Mouse (Mus musculus): Measurements from ENCODE around the gene Fcgr1. TPM values are rescaled to one million over a fixed set of nuclear protein-coding genes. Genes with fewer than 3 reads are reported as not detected.
"Not testable (repeated sequence)": the region's sequence is repeated elsewhere in the genome, so short reads cannot be mapped to it uniquely, and the experiment has no call there.

Fcgr1 gene
- total RNA-seq, 2 experiments from 2014 or later: 0.14 TPM; not detected in 1

DNA sequence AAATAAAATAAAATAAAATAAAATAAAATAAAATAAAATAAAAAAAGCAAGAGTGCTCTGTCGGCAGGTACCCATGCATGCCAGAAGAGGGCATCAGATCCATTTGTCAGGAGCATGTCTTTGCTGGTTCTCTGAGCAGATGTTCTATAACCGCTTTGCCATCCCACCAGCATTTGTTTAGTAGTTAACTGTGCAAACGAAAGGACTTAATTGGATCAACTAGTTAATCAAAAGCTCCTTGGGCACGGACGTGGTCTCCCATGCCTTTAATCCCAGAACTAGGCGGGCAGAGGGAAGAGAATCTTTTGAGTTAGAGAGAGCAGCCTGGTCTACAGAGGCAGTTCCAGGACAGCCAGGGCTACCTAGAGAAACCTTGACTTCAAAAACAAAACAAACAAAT lies 33.4 kb upstream of the Fcgr1 start:
- no peak for DNase-seq (ENCODE audit: low spot score)

- not testable (repeated sequence) for DNase-seq (ENCODE audit: low spot score)
These were observed 30.0 kb upstream of the Fcgr1 start for GRCm38 (mm10) chr3:96323806-96324205.

- DNase-seq (ENCODE audit: low spot score): no peak
These were observed 28.8 kb upstream of the Fcgr1 start for GRCm38 (mm10) chr3:96322609-96323008.

GRCm38 (mm10) chr3:96321891-96322290 lies 28.1 kb upstream of the Fcgr1 start:
- no peak for DNase-seq (ENCODE audit: low spot score)

DNA sequence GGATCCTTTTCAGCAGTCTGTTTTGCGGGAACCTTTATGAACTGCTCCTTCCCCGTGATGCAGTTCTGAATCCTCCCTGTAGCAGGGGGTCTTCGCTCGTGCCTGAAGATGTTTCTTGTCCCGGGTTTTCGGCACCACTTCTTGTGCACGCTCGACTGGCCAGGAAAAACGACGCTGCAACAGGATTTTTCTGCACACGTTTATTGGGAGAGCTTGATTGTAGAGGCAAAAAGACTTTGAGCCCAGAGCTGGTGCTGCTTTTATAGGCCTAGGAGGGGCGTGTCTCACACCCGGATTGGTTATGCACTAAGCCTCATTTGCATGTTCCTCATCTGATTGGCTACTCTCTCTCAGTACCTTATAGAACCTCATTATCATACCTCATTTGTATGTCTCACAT lies 26.2 kb upstream of the Fcgr1 start:
- DNase-seq (ENCODE audit: low spot score): not testable (repeated sequence)

DNA sequence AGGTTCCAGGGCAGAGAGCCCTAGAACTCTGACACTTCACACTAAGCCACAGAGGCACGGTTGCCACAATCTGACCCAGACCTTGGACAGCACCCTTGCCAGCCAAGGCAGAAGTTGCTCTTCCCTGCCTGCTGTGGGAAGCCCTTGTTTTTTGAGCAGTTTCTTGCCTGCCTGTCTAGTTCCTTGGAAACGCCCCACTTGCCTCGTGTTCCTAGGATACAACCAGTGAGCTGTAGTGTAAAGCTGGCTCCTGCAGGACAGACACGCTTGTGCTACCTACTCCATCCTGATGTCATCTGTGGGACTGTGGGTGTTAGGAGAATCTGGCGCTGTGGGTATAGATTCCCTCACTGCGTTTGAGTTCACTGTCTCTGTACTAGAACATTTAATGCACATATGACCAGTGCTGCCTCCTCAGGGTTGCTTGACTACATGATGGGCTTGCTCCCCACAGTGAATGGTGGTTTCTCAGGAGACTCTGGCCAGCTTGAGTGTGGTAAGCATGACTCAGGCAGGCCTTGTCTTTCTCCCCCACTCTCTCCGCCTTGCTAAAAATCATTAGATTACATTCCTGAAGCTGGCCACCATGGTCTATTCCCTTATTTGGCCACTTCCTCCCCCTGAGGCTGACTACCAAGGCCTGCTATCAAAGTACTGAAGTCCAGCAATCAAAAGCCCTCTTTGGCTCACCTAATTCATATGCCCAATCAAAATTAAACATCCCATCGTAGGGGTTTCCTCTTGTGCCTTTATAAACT lies 18.8 kb upstream of the Fcgr1 start:
- no peak for DNase-seq (ENCODE audit: low spot score)

- no peak for DNase-seq (ENCODE audit: low spot score)
These were observed 15.7 kb upstream of the Fcgr1 start for GRCm38 (mm10) chr3:96309441-96309840.

DNA sequence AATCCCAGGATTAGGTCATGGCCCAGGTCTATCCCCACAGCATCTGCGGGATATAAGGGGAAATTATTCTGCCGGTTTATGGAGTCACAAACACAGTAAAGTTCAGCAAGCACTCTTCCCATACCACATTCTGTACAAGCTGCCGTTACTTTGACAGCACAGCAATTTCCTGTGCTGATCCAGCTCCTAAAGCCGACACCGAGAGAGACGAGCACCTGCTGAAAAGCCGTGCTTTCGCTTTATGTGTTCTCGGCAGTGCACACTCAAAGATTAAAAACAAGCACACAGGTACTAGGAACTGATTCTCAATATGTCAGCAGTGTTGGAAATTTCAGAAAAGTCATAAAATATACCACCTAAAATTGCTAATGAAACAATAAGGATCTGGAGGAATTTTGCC lies 12.7 kb upstream of the Fcgr1 start:
- no peak for DNase-seq (ENCODE audit: low spot score)

GRCm38 (mm10) chr3:96302076-96302475 lies 8.3 kb upstream of the Fcgr1 start:
- no peak for DNase-seq (ENCODE audit: low spot score)

DNA sequence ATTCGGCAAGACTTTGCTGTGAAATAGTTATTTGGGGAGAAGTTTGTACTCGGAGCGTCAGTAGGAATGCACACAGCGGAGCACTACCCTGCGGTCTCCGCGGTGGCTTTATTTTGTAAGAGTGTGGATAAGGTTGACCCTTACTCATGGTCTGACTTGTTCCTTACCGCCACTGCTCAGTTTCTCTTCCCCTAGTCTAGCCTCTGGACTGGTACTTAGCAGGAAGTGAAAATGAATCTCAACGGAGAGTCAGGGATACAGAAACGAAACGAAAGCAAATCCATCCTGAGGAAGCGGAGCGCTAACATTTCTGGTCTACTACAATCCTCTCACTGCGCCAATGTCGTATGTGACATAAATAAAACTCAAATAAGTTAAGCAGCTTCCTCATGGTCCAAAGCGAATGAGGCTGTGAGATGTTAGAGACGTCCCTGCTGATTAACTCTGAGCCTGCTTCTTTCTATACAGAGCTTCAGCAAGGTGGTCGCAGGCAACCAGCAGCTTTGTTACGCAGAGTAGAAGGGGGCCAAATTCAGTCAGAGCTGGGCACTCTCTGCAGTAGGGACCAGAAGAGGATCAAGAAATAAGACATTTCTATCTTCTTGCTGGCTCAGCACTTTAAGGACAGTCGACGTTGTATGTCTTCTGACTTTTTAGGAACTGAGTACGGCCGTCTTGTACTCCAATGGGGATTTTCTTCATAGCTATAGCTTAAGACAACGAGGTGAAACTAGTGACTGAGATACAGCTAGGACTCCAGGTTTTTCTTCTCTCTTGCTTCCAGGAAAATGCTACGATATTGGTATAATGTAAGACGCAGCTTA lies 7.1 kb upstream of the Fcgr1 start:
- DNase-seq (ENCODE audit: low spot score): no peak

- DNase-seq (ENCODE audit: low spot score): no peak
These were observed 5.8 kb upstream of the Fcgr1 start for GRCm38 (mm10) chr3:96299562-96299961.

DNA sequence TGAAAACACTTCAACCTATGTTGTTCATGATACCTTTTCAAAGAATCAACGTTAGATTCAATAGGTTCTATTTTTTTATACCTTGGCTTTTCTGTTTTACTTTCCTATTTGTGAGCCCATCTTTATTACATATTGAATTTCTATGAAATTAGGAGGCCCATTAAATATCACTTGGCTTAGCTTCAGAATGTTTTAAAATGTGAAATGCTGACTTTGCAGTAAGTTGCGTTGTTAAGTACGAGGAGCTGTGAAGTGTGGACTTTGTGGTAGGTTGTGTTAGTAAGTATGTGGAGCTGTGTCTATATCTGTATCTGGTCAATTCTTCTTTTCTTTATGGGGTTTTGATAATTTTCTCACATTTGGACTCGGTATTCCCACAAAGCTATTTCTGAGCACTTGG lies 4.6 kb upstream of the Fcgr1 start:
- no peak for DNase-seq (ENCODE audit: low spot score)

GRCm38 (mm10) chr3:96293368-96293767 lies 401 bp downstream of the Fcgr1 start:
- no peak for DNase-seq (ENCODE audit: low spot score)

DNA sequence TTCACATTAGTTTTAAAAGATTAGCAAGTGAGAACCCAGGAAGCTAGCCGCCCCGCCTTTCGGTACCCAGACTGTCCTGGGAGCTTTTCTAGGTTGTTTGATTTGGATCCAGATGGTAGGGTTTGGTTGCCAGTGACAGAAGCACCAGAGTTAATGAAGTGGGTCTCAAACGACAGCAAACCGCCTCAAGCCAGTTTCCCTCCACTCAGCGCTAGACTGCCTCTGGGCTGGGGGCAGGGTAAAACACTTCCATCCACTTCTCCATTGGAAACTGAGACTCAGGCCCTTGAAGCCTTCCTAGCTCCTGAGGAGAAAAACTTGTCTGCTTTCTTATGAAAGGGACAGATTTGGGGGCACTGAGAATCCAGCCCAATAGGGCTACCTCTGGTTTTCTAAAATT lies 1.1 kb downstream of the Fcgr1 start:
- no peak for DNase-seq (ENCODE audit: low spot score)

DNA sequence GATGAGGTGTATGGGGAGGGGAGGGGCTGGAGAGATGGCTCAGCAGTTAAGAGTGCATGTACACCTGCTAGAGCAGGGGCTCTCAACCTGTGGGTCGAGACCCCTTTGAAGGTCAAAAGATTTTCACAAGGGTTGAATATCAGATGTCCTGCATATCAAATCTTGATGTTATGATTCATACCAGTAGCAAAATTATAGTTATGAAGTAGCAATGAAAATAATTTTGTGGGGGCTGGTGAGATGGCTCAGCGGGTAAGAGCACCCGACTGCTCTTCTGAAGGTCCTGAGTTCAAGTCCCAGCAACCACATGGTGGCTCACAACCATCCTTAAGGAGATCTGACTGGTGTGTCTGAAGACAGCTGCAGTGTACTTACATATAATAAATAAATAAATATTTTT lies 3.0 kb downstream of the Fcgr1 start:
- DNase-seq (ENCODE audit: low spot score): not testable (repeated sequence)

DNA sequence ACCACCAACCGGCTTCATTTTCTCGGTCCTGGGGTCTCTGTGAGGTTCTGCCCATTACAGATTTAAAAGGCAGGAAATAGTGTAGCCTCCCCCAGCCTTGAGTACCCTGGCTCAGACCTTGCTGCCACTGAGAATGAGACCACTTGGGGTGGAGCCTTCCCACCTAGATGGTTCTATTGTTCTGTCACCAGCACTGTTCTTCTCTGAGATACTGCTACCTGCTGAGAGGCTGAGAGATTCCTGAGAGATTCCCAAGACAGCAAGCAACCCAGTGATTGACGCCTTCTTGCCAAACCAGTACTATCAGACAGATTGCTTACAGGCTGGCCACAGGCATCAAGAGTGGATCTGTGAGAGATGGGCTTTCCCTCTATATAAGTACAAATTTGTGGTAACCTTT lies 4.6 kb downstream of the Fcgr1 start:
- DNase-seq (ENCODE audit: low spot score): no peak

- not testable (repeated sequence) for DNase-seq (ENCODE audit: low spot score)
These were observed 6.4 kb downstream of the Fcgr1 start for GRCm38 (mm10) chr3:96287334-96287733.

DNA sequence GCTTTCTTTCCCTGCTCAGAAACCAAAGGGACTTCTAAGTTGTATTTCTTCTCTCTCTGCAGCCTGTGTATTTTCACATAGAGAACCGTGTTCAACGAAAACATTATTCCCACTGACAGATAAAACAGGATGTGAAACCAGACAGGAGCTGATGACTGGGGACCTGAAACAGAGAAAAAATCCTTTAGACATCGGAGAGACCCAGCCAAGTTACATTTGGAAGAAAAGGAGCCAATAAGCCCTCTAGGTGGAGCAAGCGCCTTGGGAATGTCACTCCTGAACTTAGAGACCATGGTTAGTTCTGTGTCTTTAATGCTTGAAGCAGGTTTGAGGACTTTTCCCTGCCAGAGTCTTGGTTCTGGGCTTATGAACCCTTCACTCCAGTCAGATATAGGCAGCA lies 9.3 kb downstream of the Fcgr1 start:
- no peak for DNase-seq (ENCODE audit: low spot score)

- DNase-seq (ENCODE audit: low spot score): no peak
These were observed 13.1 kb downstream of the Fcgr1 start for GRCm38 (mm10) chr3:96280660-96281059.

DNA sequence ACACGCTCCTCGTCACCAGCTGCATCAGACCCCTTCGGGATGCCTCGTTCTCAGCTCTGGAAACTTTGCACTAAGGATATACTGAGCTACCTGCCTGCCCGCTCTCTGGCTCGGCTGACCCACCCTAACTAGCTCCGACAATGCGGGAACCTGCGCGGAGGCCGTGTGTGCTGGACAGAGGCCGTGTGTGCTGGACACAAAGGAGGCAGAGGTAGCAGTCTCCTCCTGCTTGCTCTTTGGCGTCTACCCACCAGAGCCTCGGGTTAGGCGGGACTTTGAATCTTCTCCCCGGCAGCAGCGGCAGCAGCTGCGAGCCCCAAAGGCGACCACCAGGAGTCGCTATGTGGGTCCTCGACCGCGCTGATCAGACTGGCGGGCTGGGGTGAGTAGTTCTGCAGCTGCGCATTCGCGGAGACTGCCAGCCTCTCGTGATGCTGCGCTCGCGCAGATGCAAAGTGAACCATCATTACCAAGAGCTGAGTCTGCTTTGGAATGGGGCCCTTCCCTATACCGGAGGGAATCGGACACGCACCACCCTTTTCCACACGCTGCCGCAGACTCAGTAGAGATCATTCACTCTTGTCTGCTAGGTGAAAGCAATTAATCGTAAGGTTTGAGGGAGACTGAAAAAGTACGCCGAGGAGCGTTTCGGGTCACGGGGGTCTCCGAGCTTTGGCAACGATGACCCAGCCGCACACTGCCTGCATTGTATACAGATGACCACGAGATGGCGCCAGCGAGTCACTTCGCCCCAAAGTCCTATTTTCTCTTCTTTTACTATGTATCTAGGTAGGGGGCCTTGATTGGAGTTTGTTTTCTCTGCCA lies 15.8 kb downstream of the Fcgr1 start:
- DNase-seq (ENCODE audit: low spot score): peak; percentile 91

GRCm38 (mm10) chr3:96277428-96277799 lies 16.4 kb downstream of the Fcgr1 start:
- DNase-seq (ENCODE audit: low spot score): no peak
